Mouse (Mus musculus) testis, adult 2 months (tissue): ENCODE results near the gene Fat3. TPM values are rescaled to one million over a fixed set of nuclear protein-coding genes. Genes with fewer than 3 reads are reported as not detected.

Experiments used
- H3K27ac ChIP-seq: fragments of 200-500 bp; 2 replicates; pipeline ENCODE4 v1.5.1; 2012; ENCODE audit warnings: low read depth, low read length; ENCODE audit not compliant: control insufficient read depth, insufficient read depth
- H3K27me3 ChIP-seq: fragments of 200-500 bp; 2 replicates; pipeline ENCODE4 v1.6.1; 2012; ENCODE audit warnings: mild to moderate bottlenecking, low read length, moderate library complexity; ENCODE audit not compliant: control insufficient read depth, insufficient read depth
- H3K36me3 ChIP-seq: fragments of 200-500 bp; 2 replicates; pipeline ENCODE4 v1.6.1; 2012; ENCODE audit warnings: mild to moderate bottlenecking, low read length; ENCODE audit not compliant: control insufficient read depth, insufficient read depth
- H3K4me1 ChIP-seq: fragments of 200-500 bp; 2 replicates; pipeline ENCODE4 v1.6.1; 2012; ENCODE audit warnings: low read length; ENCODE audit not compliant: control insufficient read depth, insufficient read depth
- H3K4me3 ChIP-seq: fragments of 200-500 bp; 2 replicates; pipeline ENCODE4 v1.5.1; 2012; ENCODE audit warnings: low read depth, mild to moderate bottlenecking, low read length, moderate library complexity, mixed read lengths; ENCODE audit not compliant: control insufficient read depth
- CTCF ChIP-seq: fragments of 200-500 bp; IDR thresholded peaks from 2 replicates; pipeline ENCODE4 v1.5.1; 2012; ENCODE audit warnings: low read depth, mild to moderate bottlenecking, inconsistent platforms, low read length, moderate library complexity; ENCODE audit not compliant: control insufficient read depth, insufficient read depth, insufficient replicate concordance
- POLR2A ChIP-seq: fragments of 200-500 bp; IDR thresholded peaks from 2 replicates; pipeline ENCODE4 v1.6.1; 2012; ENCODE audit warnings: low read depth, mild to moderate bottlenecking, inconsistent platforms, low read length, moderate library complexity; ENCODE audit not compliant: control insufficient read depth
- polyA plus RNA-seq: library from polyadenylated mRNA; depleted of rRNA; stranded (reverse); fragments of >200 nt; gene quantifications from 2 replicates; pipeline ENCODE4 v1.2.3, GENCODE M21; 2012

The Fat3 gene
- polyA plus RNA-seq, 1 experiment = 1.7 TPM

DNA sequence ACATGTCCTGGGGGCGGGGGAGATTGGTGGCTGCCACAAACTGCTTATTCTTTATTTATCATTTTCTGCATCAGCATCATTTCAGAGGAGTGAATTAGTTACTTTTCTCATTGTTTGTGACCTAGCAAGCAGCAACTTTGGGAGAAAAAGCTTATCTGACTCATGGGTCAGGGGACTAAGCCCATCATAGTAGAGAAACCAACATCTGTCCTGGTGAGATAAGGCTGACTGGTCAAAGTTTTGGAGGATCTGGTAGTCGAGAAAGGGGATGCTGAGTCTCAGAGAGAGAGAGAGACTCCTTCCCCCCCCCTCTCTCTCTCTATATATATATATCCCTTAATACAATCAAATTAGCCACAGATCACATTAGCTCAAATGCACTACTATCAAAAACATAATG lies 273.7 kb downstream of the Fat3 start:
- no peak overlapping the region for H3K27ac ChIP-seq
- no peaks in the 10 kb centered on the region for H3K36me3 ChIP-seq
- H3K4me1 ChIP-seq = no peaks in the 10 kb centered on the region
- TF ChIP-seq CTCF (no peak), POLR2A (no peak)
- no peaks in the 10 kb centered on the region for H3K27me3 ChIP-seq
- no peak overlapping the region for H3K4me3 ChIP-seq

DNA sequence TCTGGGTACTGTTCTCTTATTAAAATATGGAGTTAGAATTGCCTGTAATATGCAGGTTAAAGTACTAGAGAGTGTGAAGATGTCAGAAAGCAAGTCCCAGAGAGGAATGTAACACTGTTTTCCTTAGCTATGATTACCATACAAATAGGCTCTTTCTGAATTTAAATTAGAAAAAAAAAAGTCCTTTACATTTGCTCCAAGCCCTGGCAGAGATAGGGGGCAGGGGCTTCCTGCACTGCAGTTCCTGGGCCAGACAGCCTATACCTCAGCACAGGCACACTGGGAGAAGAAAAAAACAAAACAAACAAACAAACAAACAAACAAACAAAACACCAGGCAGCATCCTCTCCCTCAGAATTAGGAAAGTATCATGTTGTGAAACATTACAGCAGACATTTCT lies 274.5 kb downstream of the Fat3 start:
- TF ChIP-seq POLR2A (no peak), CTCF (no peak)
- Histone ChIP-seq H3K36me3 (no peaks in the 10 kb centered on the region), H3K4me1 (no peaks in the 10 kb centered on the region), H3K27ac (no peak overlapping the region), H3K4me3 (no peak overlapping the region), H3K27me3 (no peaks in the 10 kb centered on the region)

DNA sequence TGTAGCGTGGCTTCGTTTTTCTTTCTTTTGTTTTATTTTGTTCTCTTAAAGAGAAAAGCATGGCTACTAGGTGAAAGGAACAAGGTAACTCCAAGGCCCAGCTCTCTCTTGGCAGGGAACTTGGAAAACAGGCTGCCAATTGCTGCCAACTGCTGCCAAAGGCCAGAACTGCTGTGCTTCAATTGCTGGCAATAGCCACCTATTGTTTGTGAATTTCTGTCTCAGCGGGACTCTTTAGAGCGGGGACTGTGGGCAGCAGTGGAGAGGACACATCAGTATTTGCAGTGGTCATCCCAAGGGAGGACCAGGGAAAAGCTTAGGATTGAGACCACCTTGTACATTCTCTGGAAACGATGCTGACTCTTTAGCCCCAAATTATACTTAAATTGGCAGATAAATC lies 279.2 kb downstream of the Fat3 start:
- Histone ChIP-seq H3K27ac (no peak overlapping the region), H3K27me3 (no peaks in the 10 kb centered on the region), H3K36me3 (no peaks in the 10 kb centered on the region), H3K4me3 (no peak overlapping the region), H3K4me1 (no peaks in the 10 kb centered on the region)
- no peak for TF ChIP-seq CTCF
- no peak for TF ChIP-seq POLR2A

DNA sequence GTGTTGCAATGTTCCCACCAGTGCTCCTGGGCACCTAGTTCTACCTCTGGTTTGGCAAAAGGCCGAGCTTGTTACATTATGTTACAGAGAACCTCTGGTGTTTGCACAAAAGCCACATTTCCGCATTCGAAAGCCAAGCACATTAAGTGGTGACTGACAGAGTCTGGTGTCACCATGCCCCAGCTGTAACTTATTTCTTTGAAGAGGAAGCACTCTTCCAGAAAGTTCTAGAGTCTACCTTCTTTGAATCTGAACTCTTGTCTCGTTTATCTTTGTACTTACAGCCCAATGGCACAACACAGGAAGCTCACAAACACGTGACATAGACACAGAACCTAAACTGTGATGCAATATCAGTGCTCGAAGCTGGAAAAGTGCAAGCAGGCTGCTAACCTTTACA lies 284.9 kb downstream of the Fat3 start:
- Histone ChIP-seq H3K27ac (no peak overlapping the region), H3K4me1 (no peaks in the 10 kb centered on the region), H3K4me3 (no peak overlapping the region), H3K27me3 (no peaks in the 10 kb centered on the region), H3K36me3 (no peaks in the 10 kb centered on the region)
- TF ChIP-seq CTCF (no peak), POLR2A (no peak)

DNA sequence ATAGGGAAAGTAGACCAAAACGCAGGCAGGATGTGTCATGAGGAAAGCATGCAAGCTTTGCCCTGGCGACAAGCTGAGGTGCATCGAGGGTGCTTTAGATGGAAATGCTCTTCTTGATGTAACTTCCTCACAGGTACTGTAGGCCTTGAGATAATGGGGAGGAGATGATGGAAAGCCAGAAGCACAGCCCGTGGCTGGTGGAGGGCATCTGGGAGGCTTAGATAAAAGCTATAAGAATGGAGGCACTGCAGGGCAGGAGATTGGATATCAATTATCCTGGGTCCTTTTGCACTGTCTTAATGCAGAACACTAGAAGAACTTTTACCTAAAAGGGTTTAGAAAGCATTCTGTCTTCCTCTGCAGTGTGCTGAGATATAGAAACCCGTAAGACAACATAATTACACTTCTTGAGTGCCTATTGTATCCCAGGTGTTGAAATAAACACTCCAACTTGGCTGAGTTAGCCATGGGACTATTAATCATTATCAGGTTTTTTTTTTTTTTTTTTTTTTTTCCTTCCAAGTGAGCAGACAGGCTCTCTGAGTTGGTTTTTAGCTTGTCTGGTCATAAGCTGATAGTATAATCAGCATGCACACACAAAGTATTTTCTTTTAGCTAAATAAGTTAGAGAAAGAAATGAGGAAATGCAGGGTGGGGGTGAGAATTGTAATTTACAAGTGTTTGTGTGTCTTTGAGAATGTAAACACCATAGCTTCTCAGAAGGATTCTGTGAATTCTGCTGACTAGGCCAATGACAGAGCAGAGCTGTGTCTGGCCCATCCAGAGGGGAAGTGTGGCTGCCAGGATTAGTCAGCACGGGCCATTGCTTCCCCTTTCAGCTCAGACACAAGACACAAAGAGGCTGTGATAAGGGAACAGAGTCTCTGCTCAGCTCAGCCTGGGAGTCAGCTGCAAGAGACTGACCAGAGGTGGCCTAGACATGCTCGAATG lies 286.1 kb downstream of the Fat3 start:
- TF ChIP-seq POLR2A = no peak
- TF ChIP-seq CTCF = no peak
- H3K27me3 ChIP-seq = no peaks in the 10 kb centered on the region

DNA sequence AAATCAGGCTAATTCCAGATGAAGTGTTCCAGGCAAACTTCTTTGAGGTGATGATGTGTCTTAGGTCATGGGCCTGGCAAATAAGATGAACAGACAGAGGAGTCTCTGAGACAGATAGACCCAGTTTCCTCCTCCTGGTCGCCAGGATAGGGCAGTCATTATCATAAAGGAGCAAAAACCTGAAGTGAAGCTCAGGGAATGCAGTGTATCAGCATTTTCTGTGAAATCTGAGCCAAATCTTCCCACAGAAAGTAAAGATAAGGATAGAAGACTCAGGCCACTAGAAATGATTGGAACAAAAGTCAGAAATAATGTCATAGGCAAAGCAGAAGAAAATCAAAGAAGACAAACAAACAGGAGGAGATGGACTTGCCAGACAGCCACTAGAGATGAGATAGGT lies 287.8 kb downstream of the Fat3 start:
- Histone ChIP-seq H3K4me3 (no peak overlapping the region), H3K27me3 (no peaks in the 10 kb centered on the region), H3K4me1 (no peaks in the 10 kb centered on the region), H3K27ac (no peak overlapping the region), H3K36me3 (no peaks in the 10 kb centered on the region)
- TF ChIP-seq CTCF (no peak), POLR2A (no peak)

More for the DNA sequence above, 286.1 kb downstream of the Fat3 start:
- H3K27ac ChIP-seq = no peak overlapping the region
- H3K36me3 ChIP-seq = no peaks in the 10 kb centered on the region
- H3K4me3 ChIP-seq = no peak overlapping the region
- no peaks in the 10 kb centered on the region for H3K4me1 ChIP-seq

DNA sequence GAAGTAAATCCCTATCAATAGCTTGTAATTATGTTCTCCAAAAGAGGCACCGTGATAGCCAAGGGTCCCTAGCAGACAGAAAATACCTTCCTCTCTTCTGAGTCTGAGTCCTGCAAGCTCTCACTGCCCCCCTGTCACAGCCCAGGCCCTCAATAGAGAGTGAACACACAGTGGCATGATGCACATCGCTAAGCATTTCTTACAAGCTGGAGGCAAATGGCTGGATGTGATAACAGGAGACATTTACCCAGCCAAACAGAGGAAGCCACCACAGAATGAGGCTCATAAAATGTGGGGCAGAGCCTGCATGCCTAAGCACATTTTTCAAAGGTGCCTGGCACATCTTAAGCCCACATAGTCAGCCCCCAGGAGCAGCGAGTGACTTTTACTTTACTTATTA lies 288.5 kb downstream of the Fat3 start:
- TF ChIP-seq POLR2A = no peak
- TF ChIP-seq CTCF = no peak
- H3K4me1 ChIP-seq = no peaks in the 10 kb centered on the region
- H3K36me3 ChIP-seq = no peaks in the 10 kb centered on the region
- H3K4me3 ChIP-seq = no peak overlapping the region
- H3K27me3 ChIP-seq = no peaks in the 10 kb centered on the region
- no peak overlapping the region for H3K27ac ChIP-seq
